Mouse (Mus musculus) testis, adult 2 months (tissue): ENCODE data around the gene Angptl6. TPM values are rescaled to one million over a fixed set of nuclear protein-coding genes. Genes with fewer than 3 reads are reported as not detected.
A peak's percentile ranks its signal among the peaks of the same experiment; 100 is the strongest.

Experiments
- H3K27ac ChIP-seq: fragments of 200-500 bp; 2 replicates; pipeline ENCODE4 v1.5.1; 2012; ENCODE audit warnings: low read depth, low read length; ENCODE audit not compliant: control insufficient read depth, insufficient read depth
- H3K27me3 ChIP-seq: fragments of 200-500 bp; 2 replicates; pipeline ENCODE4 v1.6.1; 2012; ENCODE audit warnings: mild to moderate bottlenecking, low read length, moderate library complexity; ENCODE audit not compliant: control insufficient read depth, insufficient read depth
- H3K36me3 ChIP-seq: fragments of 200-500 bp; 2 replicates; pipeline ENCODE4 v1.6.1; 2012; ENCODE audit warnings: mild to moderate bottlenecking, low read length; ENCODE audit not compliant: control insufficient read depth, insufficient read depth
- H3K4me1 ChIP-seq: fragments of 200-500 bp; 2 replicates; pipeline ENCODE4 v1.6.1; 2012; ENCODE audit warnings: low read length; ENCODE audit not compliant: control insufficient read depth, insufficient read depth
- H3K4me3 ChIP-seq: fragments of 200-500 bp; 2 replicates; pipeline ENCODE4 v1.5.1; 2012; ENCODE audit warnings: low read depth, mild to moderate bottlenecking, low read length, moderate library complexity, mixed read lengths; ENCODE audit not compliant: control insufficient read depth
- CTCF ChIP-seq: fragments of 200-500 bp; IDR thresholded peaks from 2 replicates; pipeline ENCODE4 v1.5.1; 2012; ENCODE audit warnings: low read depth, mild to moderate bottlenecking, inconsistent platforms, low read length, moderate library complexity; ENCODE audit not compliant: control insufficient read depth, insufficient read depth, insufficient replicate concordance
- POLR2A ChIP-seq: fragments of 200-500 bp; IDR thresholded peaks from 2 replicates; pipeline ENCODE4 v1.6.1; 2012; ENCODE audit warnings: low read depth, mild to moderate bottlenecking, inconsistent platforms, low read length, moderate library complexity; ENCODE audit not compliant: control insufficient read depth
- polyA plus RNA-seq: library from polyadenylated mRNA; depleted of rRNA; stranded (reverse); fragments of >200 nt; gene quantifications from 2 replicates; pipeline ENCODE4 v1.2.3, GENCODE M21; 2012

Gene Angptl6
- polyA plus RNA-seq, 1 experiment: 0.88 TPM

- TF ChIP-seq CTCF: no peak
- TF ChIP-seq POLR2A: no peak
- H3K4me3 ChIP-seq: peak overlapping the region; percentile 90
- no peaks in the 10 kb centered on the region for H3K27me3 ChIP-seq
Measured at GRCm38 (mm10) chr9:20897736-20898510, 18.4 kb upstream of the Angptl6 start.

GRCm38 (mm10) chr9:20895382-20895781, 15.9 kb upstream of the Angptl6 start:
- H3K27ac ChIP-seq: no peak overlapping the region
- no peak overlapping the region for H3K4me3 ChIP-seq
- TF ChIP-seq CTCF: no peak
- no peak for TF ChIP-seq POLR2A
- H3K36me3 ChIP-seq: peaks cover 7% of the 10 kb centered on the region
- no peaks in the 10 kb centered on the region for H3K27me3 ChIP-seq
- H3K4me1 ChIP-seq: peaks cover 9% of the 10 kb centered on the region

More at GRCm38 (mm10) chr9:20897736-20898510, 18.4 kb upstream of the Angptl6 start:
- H3K36me3 ChIP-seq: peaks cover 4% of the 10 kb centered on the region
- H3K27ac ChIP-seq: no peak overlapping the region
- H3K4me1 ChIP-seq: peaks cover 9% of the 10 kb centered on the region

GRCm38 (mm10) chr9:20894629-20895028, 15.1 kb upstream of the Angptl6 start:
- Histone ChIP-seq H3K27me3 (no peaks in the 10 kb centered on the region), H3K36me3 (peaks cover 9% of the 10 kb centered on the region), H3K4me1 (peaks cover 9% of the 10 kb centered on the region), H3K27ac (no peak overlapping the region), H3K4me3 (no peak overlapping the region)
- no peak for TF ChIP-seq POLR2A
- no peak for TF ChIP-seq CTCF

- Histone ChIP-seq H3K27me3 (no peaks in the 10 kb centered on the region), H3K36me3 (peaks cover 9% of the 10 kb centered on the region), H3K4me1 (peaks cover 7% of the 10 kb centered on the region), H3K27ac (no peak overlapping the region), H3K4me3 (no peak overlapping the region)
- TF ChIP-seq CTCF: no peak
- TF ChIP-seq POLR2A: no peak
Measured at GRCm38 (mm10) chr9:20893590-20894343, 14.2 kb upstream of the Angptl6 start.

GRCm38 (mm10) chr9:20893069-20893468, 13.5 kb upstream of the Angptl6 start:
- Histone ChIP-seq H3K4me3 (no peak overlapping the region), H3K27me3 (no peaks in the 10 kb centered on the region), H3K36me3 (peaks cover 9% of the 10 kb centered on the region), H3K4me1 (peaks cover 9% of the 10 kb centered on the region), H3K27ac (no peak overlapping the region)
- TF ChIP-seq CTCF: no peak
- TF ChIP-seq POLR2A: no peak

- H3K27me3 ChIP-seq: no peaks in the 10 kb centered on the region
- no peak overlapping the region for H3K27ac ChIP-seq
- H3K36me3 ChIP-seq: peaks cover 9% of the 10 kb centered on the region
- TF ChIP-seq CTCF (no peak), POLR2A (no peak)
- H3K4me3 ChIP-seq: no peak overlapping the region
- peaks cover 5% of the 10 kb centered on the region for H3K4me1 ChIP-seq
Measured at GRCm38 (mm10) chr9:20892104-20892653, 12.7 kb upstream of the Angptl6 start.

- Histone ChIP-seq H3K4me3 (no peak overlapping the region), H3K4me1 (peaks cover 8% of the 10 kb centered on the region), H3K27me3 (no peaks in the 10 kb centered on the region), H3K27ac (no peak overlapping the region), H3K36me3 (peaks cover 9% of the 10 kb centered on the region)
- no peak for TF ChIP-seq POLR2A
- no peak for TF ChIP-seq CTCF
Measured at GRCm38 (mm10) chr9:20891339-20892103, 12.0 kb upstream of the Angptl6 start.
